Mouse (Mus musculus): ENCODE results near the gene Cldn15. TPM values are rescaled to one million over a fixed set of nuclear protein-coding genes. Genes with fewer than 3 reads are reported as not detected.
"Not testable (repeated sequence)": the region's sequence is repeated elsewhere in the genome, so short reads cannot be mapped to it uniquely, and the experiment has no call there.

Gene Cldn15
- polyA plus RNA-seq, 1 experiment = 5.1 TPM

- H3K79me3 ChIP-seq (ENCODE audit: low read depth) = no peaks in the 10 kb centered on the region
- H3K36me3 ChIP-seq (ENCODE audit: control insufficient read depth, insufficient read depth) = no peaks in the 10 kb centered on the region
- H3K27me3 ChIP-seq (ENCODE audit: control insufficient read depth, insufficient read depth, insufficient read length) = no peaks in the 10 kb centered on the region
- no peaks in the 10 kb centered on the region for H3K79me2 ChIP-seq (ENCODE audit: control insufficient read depth, insufficient read depth)
- H3K4me3 ChIP-seq (ENCODE audit: insufficient read depth, poor library complexity, severe bottlenecking) = no peak overlapping the region
- TF ChIP-seq USF1 (IDR thresholded peaks at IDR 0.05; ENCODE audit: low read depth) (no peak), MAX (IDR thresholded peaks at IDR 0.05) (no peak), CEBPB (IDR thresholded peaks at IDR 0.05; ENCODE audit: low read depth) (no peak), FOSL1 (IDR thresholded peaks at IDR 0.05; ENCODE audit: insufficient read depth, low read length, poor library complexity, severe bottlenecking) (no peak), MYOD1 (IDR thresholded peaks at IDR 0.05; ENCODE audit: control insufficient read depth, insufficient read length, low read depth) (no peak), CTCF (IDR thresholded peaks at IDR 0.05; ENCODE audit: control insufficient read depth, insufficient read depth, insufficient read length) (no peak), MYOG (IDR thresholded peaks at IDR 0.05; ENCODE audit: control insufficient read depth, extremely low read depth, insufficient read length) (no peak)
- H3ac ChIP-seq (ENCODE audit: control insufficient read depth, insufficient read length, low read depth) = no peak overlapping the region
These were observed 23.6 kb upstream of the Cldn15 start for GRCm38 (mm10) chr5:136942781-136943180.

- H3K79me2 ChIP-seq (ENCODE audit: control insufficient read depth, insufficient read depth) = no peaks in the 10 kb centered on the region
- H3ac ChIP-seq (ENCODE audit: control insufficient read depth, insufficient read length, low read depth) = no peak overlapping the region
- no peaks in the 10 kb centered on the region for H3K79me3 ChIP-seq (ENCODE audit: low read depth)
- H3K36me3 ChIP-seq (ENCODE audit: control insufficient read depth, insufficient read depth) = no peaks in the 10 kb centered on the region
- H3K27me3 ChIP-seq (ENCODE audit: control insufficient read depth, insufficient read depth, insufficient read length) = no peaks in the 10 kb centered on the region
- H3K4me3 ChIP-seq (ENCODE audit: insufficient read depth, poor library complexity, severe bottlenecking) = no peak overlapping the region
- no peak for TF ChIP-seq MYOD1 (IDR thresholded peaks at IDR 0.05; ENCODE audit: control insufficient read depth, insufficient read length, low read depth)
- TF ChIP-seq MYOG (IDR thresholded peaks at IDR 0.05; ENCODE audit: control insufficient read depth, extremely low read depth, insufficient read length) = no peak
- no peak for TF ChIP-seq USF1 (IDR thresholded peaks at IDR 0.05; ENCODE audit: low read depth)
- no peak for TF ChIP-seq MAX (IDR thresholded peaks at IDR 0.05)
- no peak for TF ChIP-seq CEBPB (IDR thresholded peaks at IDR 0.05; ENCODE audit: low read depth)
- no peak for TF ChIP-seq FOSL1 (IDR thresholded peaks at IDR 0.05; ENCODE audit: insufficient read depth, low read length, poor library complexity, severe bottlenecking)
- TF ChIP-seq CTCF (IDR thresholded peaks at IDR 0.05; ENCODE audit: control insufficient read depth, insufficient read depth, insufficient read length) = no peak
These were observed 23.0 kb upstream of the Cldn15 start for GRCm38 (mm10) chr5:136943382-136943781.

DNA sequence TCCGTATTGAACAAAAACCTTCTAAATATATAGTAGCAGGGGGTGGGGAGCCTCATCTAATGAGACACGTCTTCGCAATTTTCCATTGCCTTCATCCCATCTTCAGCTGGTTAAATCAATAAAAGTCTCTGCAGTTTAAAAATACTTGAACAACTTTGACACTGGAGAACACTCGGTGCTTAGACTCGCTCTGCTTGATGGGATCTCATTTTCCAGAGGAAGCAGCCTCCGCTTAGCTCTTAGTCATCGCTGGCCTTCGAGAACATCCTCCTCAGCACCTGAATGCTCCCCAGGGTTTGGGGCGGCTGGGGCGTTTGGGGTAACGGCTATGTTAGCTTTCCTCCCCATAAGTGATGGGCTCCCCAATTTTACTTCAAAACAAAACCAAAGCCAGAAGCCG is 21.3 kb upstream of the Cldn15 start:
- no peaks in the 10 kb centered on the region for H3K79me3 ChIP-seq (ENCODE audit: low read depth)
- no peak for TF ChIP-seq MYOD1 (IDR thresholded peaks at IDR 0.05; ENCODE audit: control insufficient read depth, insufficient read length, low read depth)
- TF ChIP-seq USF1 (IDR thresholded peaks at IDR 0.05; ENCODE audit: low read depth) = no peak
- TF ChIP-seq MYOG (IDR thresholded peaks at IDR 0.05; ENCODE audit: control insufficient read depth, extremely low read depth, insufficient read length) = no peak
- no peak for TF ChIP-seq FOSL1 (IDR thresholded peaks at IDR 0.05; ENCODE audit: insufficient read depth, low read length, poor library complexity, severe bottlenecking)
- TF ChIP-seq CTCF (IDR thresholded peaks at IDR 0.05; ENCODE audit: control insufficient read depth, insufficient read depth, insufficient read length) = no peak
- no peak for TF ChIP-seq MAX (IDR thresholded peaks at IDR 0.05)
- no peak for TF ChIP-seq CEBPB (IDR thresholded peaks at IDR 0.05; ENCODE audit: low read depth)
- no peaks in the 10 kb centered on the region for H3K27me3 ChIP-seq (ENCODE audit: control insufficient read depth, insufficient read depth, insufficient read length)
- H3K4me3 ChIP-seq (ENCODE audit: insufficient read depth, poor library complexity, severe bottlenecking) = no peak overlapping the region
- H3K36me3 ChIP-seq (ENCODE audit: control insufficient read depth, insufficient read depth) = no peaks in the 10 kb centered on the region
- no peaks in the 10 kb centered on the region for H3K79me2 ChIP-seq (ENCODE audit: control insufficient read depth, insufficient read depth)
- no peak overlapping the region for H3ac ChIP-seq (ENCODE audit: control insufficient read depth, insufficient read length, low read depth)

GRCm38 (mm10) chr5:136947874-136948273 is 18.5 kb upstream of the Cldn15 start:
- Histone ChIP-seq H3K79me2 (ENCODE audit: control insufficient read depth, insufficient read depth) (no peaks in the 10 kb centered on the region), H3ac (ENCODE audit: control insufficient read depth, insufficient read length, low read depth) (no peak overlapping the region), H3K36me3 (ENCODE audit: control insufficient read depth, insufficient read depth) (no peaks in the 10 kb centered on the region), H3K27me3 (ENCODE audit: control insufficient read depth, insufficient read depth, insufficient read length) (no peaks in the 10 kb centered on the region), H3K79me3 (ENCODE audit: low read depth) (no peaks in the 10 kb centered on the region), H3K4me3 (ENCODE audit: insufficient read depth, poor library complexity, severe bottlenecking) (no peak overlapping the region)
- TF ChIP-seq CEBPB (IDR thresholded peaks at IDR 0.05; ENCODE audit: low read depth) (no peak), MYOD1 (IDR thresholded peaks at IDR 0.05; ENCODE audit: control insufficient read depth, insufficient read length, low read depth) (no peak), CTCF (IDR thresholded peaks at IDR 0.05; ENCODE audit: control insufficient read depth, insufficient read depth, insufficient read length) (no peak), MYOG (IDR thresholded peaks at IDR 0.05; ENCODE audit: control insufficient read depth, extremely low read depth, insufficient read length) (no peak), FOSL1 (IDR thresholded peaks at IDR 0.05; ENCODE audit: insufficient read depth, low read length, poor library complexity, severe bottlenecking) (no peak), MAX (IDR thresholded peaks at IDR 0.05) (no peak), USF1 (IDR thresholded peaks at IDR 0.05; ENCODE audit: low read depth) (no peak)

- Histone ChIP-seq H3K79me2 (ENCODE audit: control insufficient read depth, insufficient read depth) (peaks cover 17% of the 10 kb centered on the region), H3K79me3 (ENCODE audit: low read depth) (peaks cover 13% of the 10 kb centered on the region)
- H3K36me3 ChIP-seq (ENCODE audit: control insufficient read depth, insufficient read depth); H3K27me3 ChIP-seq (ENCODE audit: control insufficient read depth, insufficient read depth, insufficient read length); H3ac ChIP-seq (ENCODE audit: control insufficient read depth, insufficient read length, low read depth); H3K4me3 ChIP-seq (ENCODE audit: insufficient read depth, poor library complexity, severe bottlenecking): not testable (repeated sequence)
These were observed 16.7 kb upstream of the Cldn15 start for GRCm38 (mm10) chr5:136949551-136950336.

DNA sequence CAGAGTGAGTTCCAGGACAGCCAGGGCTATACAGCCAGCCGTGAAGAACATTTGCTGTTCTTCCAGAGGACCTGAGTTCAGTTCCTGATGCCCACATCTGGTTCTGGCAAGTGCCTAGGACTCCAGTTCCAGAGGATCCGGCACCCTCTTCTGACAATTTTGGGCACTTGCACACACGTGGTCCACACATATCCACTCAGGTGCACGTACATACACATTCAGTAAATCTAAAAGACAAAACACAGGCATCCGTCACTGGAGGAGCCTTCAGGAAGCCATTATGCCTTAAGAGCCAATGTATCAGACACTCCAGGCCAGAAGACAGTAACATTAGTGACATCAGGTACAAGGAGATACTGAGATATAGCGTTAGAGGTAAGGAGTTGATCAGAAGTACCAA is 15.9 kb upstream of the Cldn15 start:
- no peak overlapping the region for H3K4me3 ChIP-seq (ENCODE audit: insufficient read depth, poor library complexity, severe bottlenecking)
- no peak for TF ChIP-seq FOSL1 (IDR thresholded peaks at IDR 0.05; ENCODE audit: insufficient read depth, low read length, poor library complexity, severe bottlenecking)
- no peak for TF ChIP-seq MYOG (IDR thresholded peaks at IDR 0.05; ENCODE audit: control insufficient read depth, extremely low read depth, insufficient read length)
- TF ChIP-seq MAX (IDR thresholded peaks at IDR 0.05) = no peak
- TF ChIP-seq CTCF (IDR thresholded peaks at IDR 0.05; ENCODE audit: control insufficient read depth, insufficient read depth, insufficient read length) = no peak
- TF ChIP-seq CEBPB (IDR thresholded peaks at IDR 0.05; ENCODE audit: low read depth) = no peak
- no peak for TF ChIP-seq MYOD1 (IDR thresholded peaks at IDR 0.05; ENCODE audit: control insufficient read depth, insufficient read length, low read depth)

More for the DNA sequence above, 15.9 kb upstream of the Cldn15 start:
- H3ac ChIP-seq (ENCODE audit: control insufficient read depth, insufficient read length, low read depth) = no peak overlapping the region
- peaks cover 16% of the 10 kb centered on the region for H3K79me3 ChIP-seq (ENCODE audit: low read depth)
- H3K36me3 ChIP-seq (ENCODE audit: control insufficient read depth, insufficient read depth) = peaks cover 4% of the 10 kb centered on the region
- H3K79me2 ChIP-seq (ENCODE audit: control insufficient read depth, insufficient read depth) = peaks cover 25% of the 10 kb centered on the region
- H3K27me3 ChIP-seq (ENCODE audit: control insufficient read depth, insufficient read depth, insufficient read length) = no peaks in the 10 kb centered on the region

Data from C2C12 (cell line).